Mouse (Mus musculus): ENCODE measurements around the gene Tmem106a.
"Not testable (repeated sequence)": the region's sequence is repeated elsewhere in the genome, so short reads cannot be mapped to it uniquely, and the experiment has no call there.

The Tmem106a gene

GRCm38 (mm10) chr11:101599156-101599555 lies 17.1 kb downstream of the Tmem106a start, which contains the start of gene Gm11634:
TSS of gene Gm11634 (minus strand) at chr11:101599256.
- DNase-seq (ENCODE audit: low spot score in 2 of 2), result no peak

GRCm38 (mm10) chr11:101602491-101602890 lies 20.4 kb downstream of the Tmem106a start:
- no peak for DNase-seq (ENCODE audit: low spot score in 2 of 2)

- no peak for DNase-seq (ENCODE audit: low spot score in 2 of 2)
Observed at GRCm38 (mm10) chr11:101604116-101604515, 22.1 kb downstream of the Tmem106a start.

DNA sequence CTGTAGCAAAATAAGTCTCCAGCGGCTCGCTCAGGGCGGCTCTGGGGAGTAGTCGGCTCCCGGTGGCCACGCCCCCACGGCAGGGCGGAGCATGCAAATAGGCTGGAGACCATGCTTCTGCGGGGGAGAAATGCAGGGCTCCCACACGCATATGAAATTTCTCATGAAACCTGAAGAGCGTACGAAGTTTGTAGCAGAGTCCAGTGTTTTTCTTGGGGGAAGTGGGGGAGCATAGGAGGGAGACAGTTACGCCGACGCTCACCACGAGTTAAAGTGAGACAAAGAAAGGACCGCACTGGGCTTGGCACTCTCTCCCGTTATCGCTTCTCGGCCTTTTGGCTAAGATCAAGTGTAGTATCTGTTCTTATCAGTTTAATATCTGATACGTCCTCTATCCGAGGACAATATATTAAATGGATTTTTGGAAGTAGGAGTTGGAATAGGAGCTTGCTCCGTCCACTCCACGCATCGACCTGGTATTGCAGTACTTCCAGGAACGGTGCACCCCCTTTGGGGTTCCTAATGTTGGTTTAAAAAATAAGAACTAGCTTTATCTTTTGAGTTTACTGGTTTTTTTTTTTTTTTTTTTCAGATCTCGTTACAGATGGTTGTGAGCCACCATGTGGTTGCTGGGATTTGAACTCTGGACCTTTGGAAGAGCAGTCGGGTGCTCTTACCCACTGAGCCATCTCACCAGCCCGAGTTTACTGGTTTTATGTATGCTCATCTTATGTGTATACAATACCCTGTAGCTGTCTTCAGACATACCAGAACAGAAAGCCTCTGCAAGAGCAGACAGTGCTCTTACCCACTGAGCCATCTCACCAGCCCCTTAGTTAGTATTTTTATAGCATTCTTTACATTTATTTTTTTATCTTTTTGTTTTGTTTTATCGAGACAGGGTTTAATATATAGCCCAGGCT lies 22.8 kb downstream of the Tmem106a start:
- peak; percentile 46 to 77 for DNase-seq (ENCODE audit: low spot score in 2 of 2)

DNA sequence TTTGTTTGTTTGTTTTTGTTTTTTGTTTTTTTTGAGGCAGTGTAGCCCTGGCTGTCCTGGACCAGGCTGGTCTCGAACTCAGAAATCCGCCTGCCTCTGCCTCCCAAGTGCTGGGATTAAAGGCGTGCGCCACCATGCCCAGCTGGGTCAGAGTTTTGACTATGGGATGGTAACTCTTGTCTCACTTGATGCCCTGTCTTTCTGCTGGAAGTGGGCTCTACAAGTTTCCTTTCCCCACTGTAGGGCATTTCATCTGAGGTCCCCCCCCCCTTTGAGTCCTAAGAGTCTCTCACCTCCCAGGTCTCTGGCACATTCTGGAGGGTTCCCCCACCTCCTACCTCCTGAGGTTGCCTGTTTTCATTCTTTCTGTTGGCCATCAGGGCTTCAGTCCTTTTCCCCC lies 25.1 kb downstream of the Tmem106a start:
- DNase-seq (ENCODE audit: low spot score in 2 of 2), result not testable (repeated sequence)

DNA sequence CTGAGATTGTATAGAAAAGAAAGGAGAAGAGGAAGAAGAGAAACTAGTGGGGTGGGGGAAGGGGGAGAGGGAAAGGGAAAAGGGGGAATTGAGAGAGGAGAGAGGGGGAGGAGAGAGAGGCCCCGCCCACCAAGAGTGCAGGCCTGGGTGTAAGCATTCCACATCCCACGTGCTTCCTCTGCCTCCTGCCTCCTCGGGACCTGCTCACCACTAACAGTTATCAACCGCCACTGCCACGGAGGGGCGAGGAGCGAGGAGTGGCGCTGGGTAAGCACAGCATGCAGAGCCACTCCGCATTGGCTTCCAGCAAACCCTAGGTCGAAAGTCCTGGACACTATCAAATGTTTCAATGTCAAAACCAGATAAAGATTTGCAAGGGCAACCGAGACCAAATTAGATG lies 28.4 kb downstream of the Tmem106a start:
- no peak for DNase-seq (ENCODE audit: low spot score in 2 of 2)

DNA sequence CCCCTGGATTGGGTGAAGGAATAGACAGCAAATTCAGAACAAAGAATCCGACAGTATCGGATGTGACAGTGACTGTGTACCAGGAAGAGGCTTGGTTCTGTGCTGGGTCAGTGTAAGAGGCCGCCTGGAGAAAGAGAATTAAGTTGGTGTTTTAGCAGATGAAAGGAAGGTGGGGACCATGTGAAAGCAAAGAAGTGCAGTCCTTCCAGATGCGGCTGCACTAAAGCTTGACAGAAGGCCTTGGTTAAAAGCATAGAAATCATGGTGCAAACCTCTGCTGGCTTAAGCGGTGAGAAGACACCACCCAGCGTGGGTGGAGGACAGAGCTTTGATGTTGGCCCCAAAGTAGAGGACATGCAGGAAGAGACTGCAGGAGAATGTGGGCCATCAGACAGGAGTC lies 31.6 kb downstream of the Tmem106a start:
- no peak for DNase-seq (ENCODE audit: low spot score in 2 of 2)

- no peak for DNase-seq (ENCODE audit: low spot score in 2 of 2)
Observed at GRCm38 (mm10) chr11:101614116-101614515, 32.1 kb downstream of the Tmem106a start.

DNA sequence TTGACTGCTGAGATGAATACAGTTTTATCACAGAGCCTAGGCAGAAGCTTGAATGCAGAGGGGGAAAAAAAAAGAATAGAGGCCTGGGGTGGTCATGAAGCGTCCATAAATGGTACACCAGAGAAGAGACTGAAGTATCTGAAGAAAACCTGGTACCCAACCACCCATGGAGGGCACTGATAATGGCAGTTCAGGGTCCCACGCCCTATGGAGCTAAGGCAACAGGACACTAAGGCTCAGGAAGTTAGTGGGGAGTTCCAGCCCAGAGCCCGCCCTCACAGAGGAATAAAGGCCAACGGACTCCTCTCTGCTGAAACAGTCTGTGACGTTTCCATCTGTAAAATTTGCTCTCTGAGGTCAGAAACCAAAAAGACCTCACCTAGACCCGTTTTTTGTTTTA lies 33.3 kb downstream of the Tmem106a start:
- DNase-seq (ENCODE audit: low spot score in 2 of 2), result no peak

GRCm38 (mm10) chr11:101616104-101616503 lies 34.1 kb downstream of the Tmem106a start:
- no peak for DNase-seq (ENCODE audit: low spot score in 2 of 2)

- DNase-seq (ENCODE audit: low spot score in 2 of 2), result no peak
Observed at GRCm38 (mm10) chr11:101616948-101617767, 35.1 kb downstream of the Tmem106a start.

DNA sequence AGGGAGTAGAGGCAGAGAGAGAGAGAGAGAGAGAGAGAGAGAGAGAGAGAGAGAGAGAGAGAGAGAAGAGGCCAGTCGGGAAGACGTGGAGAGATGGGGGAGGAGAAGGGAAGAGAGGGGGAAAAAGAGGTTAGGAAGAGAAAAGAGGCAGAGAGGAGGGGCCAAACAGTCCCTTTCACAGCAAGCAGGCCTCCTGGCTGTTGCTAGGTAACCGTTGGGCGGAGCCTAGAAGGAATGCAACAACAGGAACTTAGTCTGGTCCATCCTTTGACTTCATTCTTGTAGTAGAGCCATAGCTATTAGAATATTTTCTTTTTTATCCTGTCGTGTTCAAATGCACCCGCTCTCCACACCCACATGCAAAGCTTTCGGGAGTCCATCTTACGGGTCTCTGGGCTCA lies 35.8 kb downstream of the Tmem106a start:
- DNase-seq (ENCODE audit: low spot score in 2 of 2), result no peak

GRCm38 (mm10) chr11:101618596-101618995 lies 36.6 kb downstream of the Tmem106a start:
- DNase-seq (ENCODE audit: low spot score in 2 of 2), result no peak

- DNase-seq (ENCODE audit: low spot score in 2 of 2), result not testable (repeated sequence)
Observed at GRCm38 (mm10) chr11:101620022-101620655, 38.1 kb downstream of the Tmem106a start.

DNA sequence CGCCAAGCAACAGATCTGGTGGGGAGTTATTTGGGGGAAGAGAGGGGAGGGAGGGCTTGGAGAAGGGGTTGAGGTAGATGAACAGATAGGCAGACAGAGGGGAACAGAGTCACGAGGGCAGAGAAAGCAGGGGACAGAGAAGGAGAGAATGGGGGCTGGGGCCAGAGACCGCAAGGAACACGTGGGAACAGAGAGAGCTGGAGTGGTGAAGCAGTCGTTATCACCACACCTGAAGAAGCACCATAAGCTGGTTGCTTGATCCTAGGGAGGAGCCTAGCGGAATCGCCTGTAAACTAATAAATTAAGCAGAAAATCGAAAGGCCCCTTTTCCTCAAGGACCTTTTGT lies 44.6 kb downstream of the Tmem106a start:
- no peak for DNase-seq (ENCODE audit: low spot score in 2 of 2)

- peak; percentile 74 to 77 for DNase-seq (ENCODE audit: low spot score in 2 of 2)
Observed at GRCm38 (mm10) chr11:101626995-101627856, 45.2 kb downstream of the Tmem106a start, which contains the start of gene Rdm1. TSS of gene Rdm1 (plus strand) at chr11:101627195.

- DNase-seq (ENCODE audit: low spot score in 2 of 2), result peak; percentile 84 to 91
Observed at GRCm38 (mm10) chr11:101627857-101628559, 46.0 kb downstream of the Tmem106a start.

GRCm38 (mm10) chr11:101628733-101629417 lies 46.8 kb downstream of the Tmem106a start:
- DNase-seq (ENCODE audit: low spot score in 2 of 2), result not testable (repeated sequence)

DNA sequence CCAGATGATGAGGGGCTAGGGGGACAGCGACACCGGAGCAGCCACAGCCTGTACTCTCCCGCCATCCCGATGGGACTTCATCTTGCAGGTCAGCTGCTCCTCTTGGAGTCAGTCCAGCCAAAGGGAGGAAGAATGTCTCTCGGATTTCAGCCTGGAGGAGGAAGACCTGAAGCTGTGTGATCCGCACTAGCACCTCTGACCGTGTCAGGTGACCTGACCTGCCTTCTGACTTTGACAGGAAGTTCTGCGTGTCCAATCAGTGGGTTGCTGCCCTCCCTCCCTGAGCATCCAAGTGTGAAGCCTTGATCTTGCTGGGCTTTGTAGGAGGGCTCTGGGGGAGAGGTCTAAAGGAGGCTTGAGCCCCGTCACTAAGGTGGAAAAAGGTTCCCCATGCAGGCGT lies 53.6 kb downstream of the Tmem106a start:
- DNase-seq (ENCODE audit: low spot score in 2 of 2), result no peak

DNA sequence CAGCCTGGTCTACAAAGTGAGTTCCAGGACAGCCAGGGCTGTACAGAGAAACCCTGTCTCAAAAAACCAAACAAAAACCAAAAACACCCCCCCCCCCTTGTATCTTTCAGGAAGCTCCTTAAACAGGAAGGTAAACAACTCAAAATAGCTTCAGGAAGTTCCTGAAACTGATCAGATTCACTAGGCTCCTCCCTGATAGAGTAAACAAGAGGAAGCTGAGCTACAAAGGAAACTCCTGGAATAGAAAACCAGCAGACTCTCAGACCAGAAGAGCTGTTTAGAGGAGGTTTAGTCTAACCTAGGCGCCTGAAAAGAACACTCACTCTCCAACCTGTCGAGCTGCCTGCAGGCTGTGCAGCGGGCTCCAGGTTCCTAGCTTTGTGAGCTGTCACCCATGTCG lies 57.7 kb downstream of the Tmem106a start:
- no peak for DNase-seq (ENCODE audit: low spot score in 2 of 2)
